Mouse (Mus musculus) Patski (cell line): ENCODE measurements around the gene Krtap19-9b. TPM values are rescaled to one million over a fixed set of nuclear protein-coding genes. Genes with fewer than 3 reads are reported as not detected.

Experiments
- ATAC-seq: fragments of 100-300 bp; one replicate; pipeline ENCODE4 v1.8.0; 2021
- CTCF ChIA-PET: fragments of 350-600 bp; sonication (Branson Sonifier 250); formaldehyde crosslinking; loops from one replicate; lab custom pipeline; 2022; ENCODE audit warnings: inconsistent platforms; lab: Charles Lee
- POLR2A ChIA-PET: fragments of 350-600 bp; sonication (Branson Sonifier 250); formaldehyde crosslinking; loops from one replicate; lab custom pipeline; 2022; ENCODE audit warnings: antibody characterized with exemption, inconsistent platforms; lab: Charles Lee
- DNase-seq: peaks from one replicate; pipeline ENCODE4 v3.0.0-alpha.2; 2011; ENCODE audit warnings: low read depth, low spot score
- H3K27me3 ChIP-seq: fragments of 371-371 bp; one replicate; pipeline ENCODE4 v1.5.1; 2021
- CTCF ChIP-seq: fragments of 100-300 bp; IDR thresholded peaks from one replicate; pipeline ENCODE4 v1.5.1; 2021
- in situ Hi-C: fragments of 300-500 bp; cut with MboI; formaldehyde crosslinking; loops from 3 replicates; pipeline ENCODE4 v1.11.1; 2018; ENCODE audit warnings: low pct_unique_long_range_greater_than_20kb, mixed read lengths
- polyA plus RNA-seq: library from polyadenylated mRNA; unstranded; gene quantifications from one replicate; pipeline ENCODE4 v1.2.3, GENCODE M21; 2021

The Krtap19-9b gene
- not detected for polyA plus RNA-seq

DNA sequence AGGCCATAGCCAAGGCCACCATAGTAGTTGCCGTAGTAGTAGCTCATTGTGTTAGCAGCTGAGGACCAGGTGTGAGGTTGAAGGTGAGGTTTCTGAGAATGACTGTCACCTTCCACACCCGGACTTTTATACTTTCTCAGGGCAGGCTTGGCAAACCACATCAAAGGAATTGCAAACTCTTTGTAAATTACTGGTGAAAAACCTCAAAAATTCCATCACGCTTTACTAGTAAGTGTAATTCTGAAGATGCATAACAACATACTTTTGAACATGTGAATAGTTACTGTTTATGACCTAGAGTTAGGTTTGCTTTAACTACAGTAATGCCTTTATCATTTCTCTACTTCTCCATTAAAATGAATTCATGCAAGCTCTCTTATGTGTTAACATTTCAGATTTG is at the start of gene Krtap19-9b:
TSS of gene Krtap19-9b (minus strand) at position 101 of the 400 bp plus-strand sequence.
- no peak for TF ChIP-seq CTCF
- H3K27me3 ChIP-seq = no peaks in the 10 kb centered on the region
- ATAC-seq (no peak), DNase-seq (no peak)
- CTCF ChIA-PET = no interaction called here
- in situ Hi-C loops = no loop called here
- POLR2A ChIA-PET = no interaction called here

DNA sequence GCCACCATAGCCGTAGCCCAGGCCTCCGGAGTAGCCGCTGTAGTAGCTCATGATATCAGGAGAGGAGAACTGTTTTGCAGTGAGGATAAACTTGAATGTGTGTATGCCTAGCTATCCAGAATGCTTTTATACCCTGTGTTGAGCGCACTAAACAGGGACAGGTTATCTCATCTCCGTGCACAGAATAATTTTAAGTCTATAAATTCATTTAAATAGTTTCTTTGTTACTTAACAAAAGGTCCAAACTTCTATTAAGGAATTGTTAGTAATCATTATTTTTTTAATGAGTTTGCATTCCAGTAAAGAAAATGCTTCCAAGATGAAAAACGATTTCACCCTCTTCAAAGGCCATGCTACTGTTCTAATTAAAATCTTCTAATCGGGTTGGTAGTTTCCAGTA is 30.7 kb upstream of the Krtap19-9b start, which contains the start of gene Krtap16-3:
TSS of gene Krtap16-3 (minus strand) at position 101 of the 400 bp plus-strand sequence.
- ChIA-PET POLR2A (no interaction called here), CTCF (no interaction called here)
- DNase-seq (no peak), ATAC-seq (no peak)
- H3K27me3 ChIP-seq = no peaks in the 10 kb centered on the region
- in situ Hi-C loops = no loop called here
- TF ChIP-seq CTCF = no peak

DNA sequence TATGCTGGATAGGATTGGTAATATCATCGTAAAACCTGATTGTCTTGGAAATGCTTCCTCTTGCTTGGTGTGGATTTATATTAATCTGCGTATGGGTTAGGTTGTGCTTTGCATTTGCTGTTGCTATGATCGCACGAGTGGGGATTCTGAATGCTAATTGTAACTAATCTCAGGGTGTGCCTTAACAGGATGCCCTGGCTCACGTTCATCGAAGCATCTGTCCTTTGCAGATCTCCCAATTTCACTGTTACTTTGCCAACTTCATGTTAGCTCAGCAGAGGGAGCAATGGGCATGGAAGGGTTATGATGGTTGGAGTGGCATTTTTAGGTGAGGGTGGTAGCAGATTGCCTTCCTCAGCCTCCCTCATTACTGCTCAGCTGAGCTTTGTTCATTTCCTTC is 9.0 kb upstream of the Krtap19-9b start:
- ATAC-seq (no peak), DNase-seq (no peak)
- POLR2A ChIA-PET = no interaction called here
- no peak for TF ChIP-seq CTCF
- H3K27me3 ChIP-seq = no peaks in the 10 kb centered on the region
- CTCF ChIA-PET = no interaction called here
- in situ Hi-C loops = no loop called here

DNA sequence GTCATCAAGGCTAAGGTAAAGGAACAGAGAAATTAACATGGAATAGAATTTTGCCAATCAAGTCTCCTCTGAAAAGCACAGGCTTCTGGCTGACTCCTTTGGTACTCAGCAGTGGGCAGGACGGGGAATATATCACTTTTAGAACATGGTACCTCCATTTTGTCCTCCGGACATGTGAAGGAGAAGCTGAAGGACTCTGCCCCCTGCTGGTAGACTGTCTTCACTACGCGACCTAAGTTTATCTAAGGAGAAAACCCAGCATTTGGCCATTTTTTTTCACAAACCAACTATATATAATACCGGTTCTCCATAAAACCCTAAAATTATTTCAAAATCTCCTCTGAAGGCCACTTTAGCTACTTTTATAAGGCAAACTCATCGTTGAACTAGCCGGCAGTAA is 6.2 kb upstream of the Krtap19-9b start:
- H3K27me3 ChIP-seq = no peaks in the 10 kb centered on the region
- DNase-seq = no peak
- CTCF ChIA-PET = no interaction called here
- in situ Hi-C loops = no loop called here
- POLR2A ChIA-PET = no interaction called here
- TF ChIP-seq CTCF = peak; percentile 56
- ATAC-seq = no peak

DNA sequence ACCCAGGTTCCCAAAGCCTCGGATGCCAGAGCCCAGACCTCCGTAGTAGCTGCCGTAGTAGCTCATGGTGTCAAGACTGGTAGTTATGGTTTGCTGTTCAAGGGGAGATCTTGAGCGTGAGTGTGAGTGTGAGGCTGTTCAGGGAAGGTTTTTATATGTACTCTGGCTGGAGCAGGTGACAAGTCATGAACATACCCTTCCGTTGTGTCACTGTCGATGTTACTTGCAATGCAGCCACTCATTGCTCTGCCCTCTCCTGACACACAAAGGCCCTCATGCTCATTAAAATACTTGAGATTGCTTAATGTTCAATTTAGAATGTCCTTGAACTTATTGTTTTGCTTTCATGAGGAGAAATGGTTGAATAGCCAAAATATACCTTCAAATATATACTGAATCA is 35.7 kb downstream of the Krtap19-9b start, which contains the start of gene Krtap19-5:
TSS of gene Krtap19-5 (minus strand) at position 101 of the 400 bp plus-strand sequence.
- TF ChIP-seq CTCF = no peak
- ChIA-PET POLR2A (no interaction called here), CTCF (no interaction called here)
- DNase-seq (no peak), ATAC-seq (no peak)
- H3K27me3 ChIP-seq = no peaks in the 10 kb centered on the region
- in situ Hi-C loops = no loop called here

DNA sequence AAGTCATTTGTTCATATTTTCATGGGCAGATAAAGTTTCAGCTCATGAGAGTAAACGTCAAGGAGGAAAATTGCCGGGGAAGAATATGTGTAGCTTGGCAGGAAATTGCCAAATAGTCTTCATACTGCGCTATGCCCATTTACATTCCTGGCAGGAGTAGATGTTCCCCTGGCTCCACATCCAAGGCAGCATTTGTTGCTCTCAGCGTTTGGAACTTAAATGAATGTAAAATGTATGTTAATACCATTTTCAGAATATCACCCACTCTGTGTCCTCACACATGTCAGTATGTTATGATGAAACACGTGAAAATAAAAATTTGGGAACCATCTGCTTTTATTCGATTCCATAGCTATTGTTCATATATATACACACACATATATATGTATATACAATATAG is 45.2 kb downstream of the Krtap19-9b start:
- in situ Hi-C loops = no loop called here
- TF ChIP-seq CTCF = no peak
- peaks cover 4% of the 10 kb centered on the region for H3K27me3 ChIP-seq
- CTCF ChIA-PET = no interaction called here
- POLR2A ChIA-PET = no interaction called here
- DNase-seq = no peak
- ATAC-seq = no peak

DNA sequence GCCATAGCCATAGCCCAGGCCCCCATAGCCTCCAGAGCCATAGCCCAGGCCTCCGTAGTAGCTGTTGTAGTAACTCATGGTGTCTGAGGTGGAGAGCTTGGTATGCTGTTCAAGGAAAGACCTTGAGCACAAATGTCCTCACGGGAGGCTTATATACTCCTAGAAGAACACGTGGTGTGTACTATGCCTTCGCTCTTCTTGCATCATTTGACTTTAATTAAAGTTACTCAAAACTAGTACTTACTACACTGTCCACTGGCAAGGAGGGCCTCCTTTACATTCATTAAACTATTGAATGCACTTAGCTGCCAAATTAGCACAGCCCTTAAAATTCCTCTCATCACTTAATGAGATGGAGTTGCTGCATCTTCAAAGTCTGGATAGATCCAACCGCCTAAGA is 47.1 kb downstream of the Krtap19-9b start, which contains the start of gene Krtap19-4:
TSS of gene Krtap19-4 (minus strand) at position 101 of the 400 bp plus-strand sequence.
- POLR2A ChIA-PET = no interaction called here
- peaks cover 4% of the 10 kb centered on the region for H3K27me3 ChIP-seq
- no peak for DNase-seq
- no peak for ATAC-seq
- CTCF ChIA-PET = interaction anchor here (1.2 kb wide), 1 partner anchor 9 kb away, joined by 3 read pairs; no protein-coding TSS in a partner anchor
- in situ Hi-C loops = no loop called here
- TF ChIP-seq CTCF = no peak

Other genes starting within 250 kb of the Krtap19-9b start
- gene 2310061N02Rik, start 224.3 kb downstream of the Krtap19-9b start, polyA plus RNA-seq = not detected
- not detected for gene Krtap13-1, start 203.4 kb downstream of the Krtap19-9b start, polyA plus RNA-seq
- not detected for gene Krtap13, start 180.6 kb downstream of the Krtap19-9b start, polyA plus RNA-seq
- gene 2310034C09Rik, start 173.4 kb downstream of the Krtap19-9b start, polyA plus RNA-seq = not detected
- not detected for gene 2310057N15Rik, start 158.1 kb downstream of the Krtap19-9b start, polyA plus RNA-seq
- not detected for gene Gm5965, start 154.4 kb downstream of the Krtap19-9b start, polyA plus RNA-seq
- gene Gm20741, start 120.0 kb downstream of the Krtap19-9b start, polyA plus RNA-seq = not detected
- gene Krtap15, start 112.0 kb downstream of the Krtap19-9b start, polyA plus RNA-seq = not detected
- gene Krtap14, start 106.1 kb downstream of the Krtap19-9b start, polyA plus RNA-seq = not detected
- gene Krtap19-1, start 62.9 kb downstream of the Krtap19-9b start, polyA plus RNA-seq = not detected
- gene Krtap19-2, start 58.0 kb downstream of the Krtap19-9b start, polyA plus RNA-seq = not detected
- not detected for gene Krtap19-3, start 54.2 kb downstream of the Krtap19-9b start, polyA plus RNA-seq
- not detected for gene Krtap19-4, start 47.2 kb downstream of the Krtap19-9b start, polyA plus RNA-seq
- gene Krtap19-5, start 35.8 kb downstream of the Krtap19-9b start, polyA plus RNA-seq = not detected
- gene Krtap16-3, start 30.6 kb upstream of the Krtap19-9b start, polyA plus RNA-seq = not detected
- not detected for gene Krtap22-2, start 78.5 kb upstream of the Krtap19-9b start, polyA plus RNA-seq
- not detected for gene Gm10229, start 83.0 kb upstream of the Krtap19-9b start, polyA plus RNA-seq
- gene Krtap6-1, start 99.4 kb upstream of the Krtap19-9b start, polyA plus RNA-seq = not detected
- not detected for gene Gm10228, start 109.2 kb upstream of the Krtap19-9b start, polyA plus RNA-seq
- gene Krtap6-5, start 115.6 kb upstream of the Krtap19-9b start, polyA plus RNA-seq = not detected
- not detected for gene 1110025L11Rik, start 131.7 kb upstream of the Krtap19-9b start, polyA plus RNA-seq
- not detected for gene Krtap6-3, start 151.8 kb upstream of the Krtap19-9b start, polyA plus RNA-seq
- not detected for gene Gm6358, start 208.6 kb upstream of the Krtap19-9b start, polyA plus RNA-seq
- gene Gm10061, start 218.8 kb upstream of the Krtap19-9b start, polyA plus RNA-seq = not detected
- gene Gm9789, start 225.7 kb upstream of the Krtap19-9b start, polyA plus RNA-seq = not detected
- not detected for gene Gm7735, start 237.2 kb upstream of the Krtap19-9b start, polyA plus RNA-seq
- not detected for gene 1110057P08Rik, start 242.5 kb upstream of the Krtap19-9b start, polyA plus RNA-seq